Mouse (Mus musculus): ENCODE results near the gene Nxpe4.

- TF ChIP-seq POLR2A (IDR thresholded peaks at IDR 0.05; ENCODE audit: extremely low read depth, insufficient read depth, low read length) (no peak), CTCF (IDR thresholded peaks at IDR 0.05; ENCODE audit: low read depth, low read length) (no peak)
These were observed 82.4 kb downstream of the Nxpe4 start for GRCm38 (mm10) chr9:48244175-48244574.

All from liver, adult 2 months (tissue).